Mouse (Mus musculus) monocyte, adult 2 months (primary cell): Measurements from ENCODE around the gene Tekt4.

Experiments used
- DNase-seq, 2 experiments: peaks; one replicate each; pipeline ENCODE4 v3.0.0; 2022; ENCODE audit warnings: low spot score in 2 of 2, low read depth in 1 of 2

Gene Tekt4

GRCm38 (mm10) chr17:25432433-25433181 is 21.8 kb upstream of the Tekt4 start:
- no peak for DNase-seq

- no peak for DNase-seq
Observed at GRCm38 (mm10) chr17:25433223-25433616, 21.2 kb upstream of the Tekt4 start.

GRCm38 (mm10) chr17:25433617-25434606 is 20.5 kb upstream of the Tekt4 start, which contains the start of gene Cacna1h:
Cacna1h (minus strand) TSS chr17:25433783.
- DNase-seq = no peak

- no peak for DNase-seq
Observed at GRCm38 (mm10) chr17:25441417-25441816, 13.0 kb upstream of the Tekt4 start.

- DNase-seq = no peak
Observed at GRCm38 (mm10) chr17:25442889-25443288, 11.5 kb upstream of the Tekt4 start.

GRCm38 (mm10) chr17:25445074-25445473 is 9.3 kb upstream of the Tekt4 start:
- DNase-seq = no peak

- DNase-seq = no peak
Observed at GRCm38 (mm10) chr17:25445841-25446240, 8.6 kb upstream of the Tekt4 start.

GRCm38 (mm10) chr17:25447865-25448264 is 6.5 kb upstream of the Tekt4 start:
- no peak for DNase-seq

GRCm38 (mm10) chr17:25450329-25450728 is 4.1 kb upstream of the Tekt4 start:
- DNase-seq = no peak

GRCm38 (mm10) chr17:25452246-25452965 is 2.0 kb upstream of the Tekt4 start:
- no peak for DNase-seq

- no peak for DNase-seq
Observed at GRCm38 (mm10) chr17:25456540-25456939, 2.1 kb downstream of the Tekt4 start.

GRCm38 (mm10) chr17:25462236-25462875 is 7.9 kb downstream of the Tekt4 start:
- no peak for DNase-seq

GRCm38 (mm10) chr17:25463326-25463945 is 9.0 kb downstream of the Tekt4 start:
- no peak for DNase-seq

GRCm38 (mm10) chr17:25464091-25464490 is 9.7 kb downstream of the Tekt4 start:
- DNase-seq = no peak

GRCm38 (mm10) chr17:25466257-25466656 is 11.8 kb downstream of the Tekt4 start:
- DNase-seq = no peak

GRCm38 (mm10) chr17:25467781-25468180 is 13.4 kb downstream of the Tekt4 start:
- DNase-seq = no peak

- no peak for DNase-seq
Observed at GRCm38 (mm10) chr17:25468301-25468700, 13.9 kb downstream of the Tekt4 start.

GRCm38 (mm10) chr17:25469798-25470197 is 15.4 kb downstream of the Tekt4 start:
- no peak for DNase-seq

- DNase-seq = no peak
Observed at GRCm38 (mm10) chr17:25471418-25471817, 17.0 kb downstream of the Tekt4 start.

- DNase-seq = no peak
Observed at GRCm38 (mm10) chr17:25472044-25472443, 17.6 kb downstream of the Tekt4 start.
